Mouse (Mus musculus) cortical plate, adult 2 months (tissue): ENCODE data around the gene Cnot4. TPM values are rescaled to one million over a fixed set of nuclear protein-coding genes. Genes with fewer than 3 reads are reported as not detected.

Source experiments
- H3K27ac ChIP-seq: fragments of 200-500 bp; 2 replicates; pipeline ENCODE4 v1.5.1; 2012; ENCODE audit warnings: low read length, control low read depth, inconsistent platforms; ENCODE audit not compliant: insufficient read depth
- H3K4me1 ChIP-seq: fragments of 200-500 bp; 2 replicates; pipeline ENCODE4 v1.6.1; 2011; ENCODE audit warnings: low read length; ENCODE audit not compliant: control insufficient read depth, insufficient read depth
- H3K4me3 ChIP-seq: fragments of 200-500 bp; 2 replicates; pipeline ENCODE4 v1.5.1; 2011; ENCODE audit warnings: mild to moderate bottlenecking, low read length, control low read depth; ENCODE audit not compliant: insufficient read depth
- CTCF ChIP-seq: fragments of 200-500 bp; IDR thresholded peaks from 2 replicates; pipeline ENCODE4 v1.5.1; 2011; ENCODE audit warnings: mild to moderate bottlenecking, control low read depth, low read length; ENCODE audit not compliant: insufficient read depth; ENCODE audit errors: extremely low read depth
- POLR2A ChIP-seq: fragments of 200-500 bp; IDR thresholded peaks from 2 replicates; pipeline ENCODE4 v1.6.1; 2011; ENCODE audit warnings: mild to moderate bottlenecking, low read length, control low read depth; ENCODE audit not compliant: insufficient read depth; ENCODE audit errors: extremely low read depth
- polyA plus RNA-seq: library from polyadenylated mRNA; depleted of rRNA; stranded (reverse); fragments of >200 nt; gene quantifications from 2 replicates; pipeline ENCODE4 v1.2.3, GENCODE M21; 2012

The Cnot4 gene
- polyA plus RNA-seq, 1 experiment: 24.2 TPM

GRCm38 (mm10) chr6:35071261-35071660 lies 62.3 kb downstream of the Cnot4 start:
- Histone ChIP-seq H3K27ac (no peak overlapping the region), H3K4me1 (no peaks in the 10 kb centered on the region), H3K4me3 (no peak overlapping the region)
- no peak for TF ChIP-seq CTCF
- TF ChIP-seq POLR2A: no peak

- TF ChIP-seq CTCF (no peak), POLR2A (no peak)
- Histone ChIP-seq H3K27ac (no peak overlapping the region), H3K4me1 (no peaks in the 10 kb centered on the region), H3K4me3 (no peak overlapping the region)
These were observed 71.1 kb downstream of the Cnot4 start for GRCm38 (mm10) chr6:35062446-35062845.

GRCm38 (mm10) chr6:35043127-35043526 lies 90.4 kb downstream of the Cnot4 start:
- TF ChIP-seq POLR2A: no peak
- no peak for TF ChIP-seq CTCF
- H3K27ac ChIP-seq: no peak overlapping the region
- H3K4me3 ChIP-seq: no peak overlapping the region
- no peaks in the 10 kb centered on the region for H3K4me1 ChIP-seq

- no peak overlapping the region for H3K27ac ChIP-seq
- H3K4me3 ChIP-seq: no peak overlapping the region
- no peak for TF ChIP-seq POLR2A
- TF ChIP-seq CTCF: no peak
- H3K4me1 ChIP-seq: peaks cover 2% of the 10 kb centered on the region
These were observed 100.2 kb downstream of the Cnot4 start for GRCm38 (mm10) chr6:35033341-35033740.

- peaks cover 4% of the 10 kb centered on the region for H3K4me1 ChIP-seq
- no peak overlapping the region for H3K27ac ChIP-seq
- no peak for TF ChIP-seq CTCF
- no peak for TF ChIP-seq POLR2A
- no peak overlapping the region for H3K4me3 ChIP-seq
These were observed 100.8 kb downstream of the Cnot4 start for GRCm38 (mm10) chr6:35032704-35033103.

GRCm38 (mm10) chr6:35030811-35031210 lies 102.7 kb downstream of the Cnot4 start:
- TF ChIP-seq CTCF: no peak
- no peak for TF ChIP-seq POLR2A
- Histone ChIP-seq H3K4me1 (peaks cover 5% of the 10 kb centered on the region), H3K27ac (no peak overlapping the region)

GRCm38 (mm10) chr6:35030226-35030625 lies 103.3 kb downstream of the Cnot4 start:
- H3K4me3 ChIP-seq: no peak overlapping the region
- peaks cover 5% of the 10 kb centered on the region for H3K4me1 ChIP-seq
- TF ChIP-seq POLR2A: no peak
- TF ChIP-seq CTCF: no peak
- H3K27ac ChIP-seq: no peak overlapping the region

More at GRCm38 (mm10) chr6:35030811-35031210, 102.7 kb downstream of the Cnot4 start:
- no peak overlapping the region for H3K4me3 ChIP-seq

GRCm38 (mm10) chr6:35028023-35028422 lies 105.5 kb downstream of the Cnot4 start:
- Histone ChIP-seq H3K27ac (no peak overlapping the region), H3K4me1 (peaks cover 5% of the 10 kb centered on the region), H3K4me3 (no peak overlapping the region)
- TF ChIP-seq CTCF (no peak), POLR2A (no peak)

GRCm38 (mm10) chr6:35027257-35027656 lies 106.3 kb downstream of the Cnot4 start:
- H3K4me1 ChIP-seq: peaks cover 5% of the 10 kb centered on the region
- H3K4me3 ChIP-seq: no peak overlapping the region
- no peak overlapping the region for H3K27ac ChIP-seq
- TF ChIP-seq CTCF: no peak
- TF ChIP-seq POLR2A: no peak

GRCm38 (mm10) chr6:35016624-35017023 lies 116.9 kb downstream of the Cnot4 start:
- no peak overlapping the region for H3K4me3 ChIP-seq
- no peaks in the 10 kb centered on the region for H3K4me1 ChIP-seq
- H3K27ac ChIP-seq: no peak overlapping the region
- TF ChIP-seq CTCF (no peak), POLR2A (no peak)
